Mouse (Mus musculus): ENCODE measurements around the gene Trank1. TPM values are rescaled to one million over a fixed set of nuclear protein-coding genes. Genes with fewer than 3 reads are reported as not detected.

Trank1 gene
- polyA plus RNA-seq, 1 experiment from 2014 or later, result 0.34 TPM

DNA sequence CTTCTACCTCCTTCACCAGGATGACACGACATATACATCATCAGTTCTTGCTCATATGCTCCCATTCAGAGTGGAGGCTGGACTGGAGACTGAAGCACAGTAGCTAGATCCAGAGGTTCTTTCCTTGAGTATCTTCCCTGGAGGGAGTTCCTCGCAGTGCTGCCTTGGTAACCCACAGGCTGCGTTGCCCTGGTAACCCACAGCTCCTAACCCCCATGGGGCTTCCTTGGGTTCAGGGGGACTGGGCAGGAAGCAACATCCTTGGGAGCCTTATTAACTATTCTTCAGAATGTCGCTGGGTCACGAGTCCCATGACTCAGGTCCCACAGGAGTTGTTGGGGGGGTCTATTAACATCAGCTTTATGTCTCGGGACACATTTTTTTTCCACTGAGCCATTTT lies 113.6 kb downstream of the Trank1 start:
- Histone ChIP-seq H3K9me3 (ENCODE audit: low read depth, low read length) (no peaks in the 10 kb centered on the region), H3K9ac (no peak overlapping the region), H3K27ac (ENCODE audit: low read depth) (no peak overlapping the region), H3K36me3 (ENCODE audit: insufficient read depth) (no peaks in the 10 kb centered on the region), H3K27me3 (ENCODE audit: insufficient read depth, low read length) (no peaks in the 10 kb centered on the region), H3K4me1 (ENCODE audit: insufficient read depth) (no peaks in the 10 kb centered on the region), H3K4me3 (ENCODE audit: low read depth, low read length) (no peak overlapping the region), H3K4me2 (no peak overlapping the region)
- no peak for TF ChIP-seq CTCF (IDR thresholded peaks at IDR 0.05; ENCODE audit: low read depth)
- ATAC-seq (ENCODE audit: insufficient read depth), result no peak
- 75% methylated on average over 6 of the region's 6 CpGs for WGBS
- DNase-seq, result peak; percentile 23

DNA sequence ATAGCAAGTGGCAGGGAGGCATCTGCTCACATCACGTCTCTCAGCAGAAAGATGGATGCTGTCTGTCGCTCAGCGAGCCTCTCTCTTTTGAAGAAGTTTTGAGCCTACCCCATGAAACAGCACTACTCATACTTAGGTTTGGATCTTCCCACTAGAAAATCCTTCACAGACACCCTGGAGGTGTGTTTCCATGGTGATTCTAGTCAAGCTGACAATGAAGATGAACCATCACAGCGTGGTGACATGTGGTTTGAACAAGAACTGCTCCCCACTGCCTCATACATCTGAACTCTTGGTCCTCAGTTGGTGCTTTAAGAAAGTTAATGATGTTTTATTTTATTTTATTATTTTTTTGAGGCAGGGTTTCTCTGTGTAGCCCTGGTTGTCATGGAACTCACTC lies 114.4 kb downstream of the Trank1 start:
- no peak overlapping the region for H3K27ac ChIP-seq (ENCODE audit: low read depth)
- no peak for TF ChIP-seq CTCF (IDR thresholded peaks at IDR 0.05; ENCODE audit: low read depth)
- ATAC-seq (ENCODE audit: insufficient read depth), result no peak
- no peaks in the 10 kb centered on the region for H3K9me3 ChIP-seq (ENCODE audit: low read depth, low read length)
- no peak overlapping the region for H3K4me3 ChIP-seq (ENCODE audit: low read depth, low read length)
- H3K4me1 ChIP-seq (ENCODE audit: insufficient read depth), result no peaks in the 10 kb centered on the region
- no peak for DNase-seq
- no peak overlapping the region for H3K4me2 ChIP-seq
- no peaks in the 10 kb centered on the region for H3K27me3 ChIP-seq (ENCODE audit: insufficient read depth, low read length)
- 78% methylated on average over 4 of the region's 4 CpGs for WGBS
- no peaks in the 10 kb centered on the region for H3K36me3 ChIP-seq (ENCODE audit: insufficient read depth)
- no peak overlapping the region for H3K9ac ChIP-seq

DNA sequence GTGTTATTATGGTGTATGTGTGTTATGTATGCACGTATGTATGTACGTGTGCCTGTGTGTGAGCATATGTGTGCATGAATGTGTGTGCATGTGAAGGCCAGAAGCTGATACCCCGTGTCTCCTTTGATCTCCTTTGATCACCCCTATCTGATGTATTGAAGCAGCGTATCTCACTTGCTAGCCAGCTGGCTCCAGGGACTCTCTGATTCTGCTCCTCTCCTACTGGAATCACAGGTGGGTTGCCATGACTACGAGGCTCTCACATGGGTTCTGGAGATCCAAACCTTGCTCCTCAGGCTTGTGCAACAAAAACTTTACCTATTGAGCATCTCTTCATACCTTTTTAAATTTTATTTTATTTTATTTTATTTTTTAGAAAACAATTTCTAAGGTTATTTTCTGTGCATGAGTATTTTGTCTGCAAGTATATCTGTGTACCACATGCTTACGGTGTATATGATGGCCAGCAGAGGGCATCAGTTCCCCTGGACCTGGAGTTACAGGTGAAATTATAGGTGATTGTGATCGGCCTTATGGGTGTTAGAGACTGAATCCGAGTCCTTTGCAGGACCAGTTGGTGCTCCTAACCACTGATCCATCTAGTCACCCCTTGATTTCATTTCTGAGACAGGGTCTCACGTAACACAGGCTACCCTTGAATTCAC lies 116.5 kb downstream of the Trank1 start:
- no peaks in the 10 kb centered on the region for H3K36me3 ChIP-seq (ENCODE audit: insufficient read depth)
- ATAC-seq (ENCODE audit: insufficient read depth), result no peak
- H3K27ac ChIP-seq (ENCODE audit: low read depth), result no peak overlapping the region
- no peak overlapping the region for H3K4me3 ChIP-seq (ENCODE audit: low read depth, low read length)
- H3K4me1 ChIP-seq (ENCODE audit: insufficient read depth), result no peaks in the 10 kb centered on the region
- DNase-seq, result no peak
- peak; percentile 44 for TF ChIP-seq CTCF (IDR thresholded peaks at IDR 0.05; ENCODE audit: low read depth)
- WGBS, result 84% methylated on average over 9 of the region's 9 CpGs
- no peaks in the 10 kb centered on the region for H3K27me3 ChIP-seq (ENCODE audit: insufficient read depth, low read length)
- H3K9me3 ChIP-seq (ENCODE audit: low read depth, low read length), result no peaks in the 10 kb centered on the region
- no peak overlapping the region for H3K9ac ChIP-seq
- H3K4me2 ChIP-seq, result no peak overlapping the region

- Histone ChIP-seq H3K27me3 (ENCODE audit: insufficient read depth, low read length) (no peaks in the 10 kb centered on the region), H3K36me3 (ENCODE audit: insufficient read depth) (no peaks in the 10 kb centered on the region), H3K4me2 (no peak overlapping the region), H3K4me3 (ENCODE audit: low read depth, low read length) (no peak overlapping the region), H3K9ac (no peak overlapping the region), H3K27ac (ENCODE audit: low read depth) (no peak overlapping the region), H3K9me3 (ENCODE audit: low read depth, low read length) (no peaks in the 10 kb centered on the region), H3K4me1 (ENCODE audit: insufficient read depth) (no peaks in the 10 kb centered on the region)
- WGBS, result 64% methylated on average over 8 of the region's 8 CpGs
- no peak for DNase-seq
- TF ChIP-seq CTCF (IDR thresholded peaks at IDR 0.05; ENCODE audit: low read depth), result no peak
- no peak for ATAC-seq (ENCODE audit: insufficient read depth)
Measured at GRCm38 (mm10) chr9:111428698-111429362, 117.3 kb downstream of the Trank1 start.

GRCm38 (mm10) chr9:111429363-111429750 lies 117.8 kb downstream of the Trank1 start:
- H3K36me3 ChIP-seq (ENCODE audit: insufficient read depth), result no peaks in the 10 kb centered on the region
- 38% methylated on average over 2 of the region's 2 CpGs for WGBS
- H3K27me3 ChIP-seq (ENCODE audit: insufficient read depth, low read length), result no peaks in the 10 kb centered on the region
- ATAC-seq (ENCODE audit: insufficient read depth) (peak; percentile 75), DNase-seq (peak; percentile 68)
- H3K4me2 ChIP-seq, result no peak overlapping the region
- H3K4me1 ChIP-seq (ENCODE audit: insufficient read depth), result no peaks in the 10 kb centered on the region
- no peak overlapping the region for H3K27ac ChIP-seq (ENCODE audit: low read depth)
- no peak overlapping the region for H3K9ac ChIP-seq
- TF ChIP-seq CTCF (IDR thresholded peaks at IDR 0.05; ENCODE audit: low read depth), result no peak
- no peaks in the 10 kb centered on the region for H3K9me3 ChIP-seq (ENCODE audit: low read depth, low read length)
- no peak overlapping the region for H3K4me3 ChIP-seq (ENCODE audit: low read depth, low read length)

GRCm38 (mm10) chr9:111435429-111435828 lies 123.9 kb downstream of the Trank1 start:
- Histone ChIP-seq H3K4me3 (ENCODE audit: low read depth, low read length) (no peak overlapping the region), H3K27me3 (ENCODE audit: insufficient read depth, low read length) (peaks cover 19% of the 10 kb centered on the region), H3K36me3 (ENCODE audit: insufficient read depth) (no peaks in the 10 kb centered on the region), H3K4me2 (no peak overlapping the region), H3K9ac (no peak overlapping the region), H3K4me1 (ENCODE audit: insufficient read depth) (no peaks in the 10 kb centered on the region), H3K27ac (ENCODE audit: low read depth) (no peak overlapping the region), H3K9me3 (ENCODE audit: low read depth, low read length) (no peaks in the 10 kb centered on the region)
- DNase-seq, result no peak
- whole genome bisulfite sequencing, result 68% methylated on average over 2 of the region's 2 CpGs
- no peak for TF ChIP-seq CTCF (IDR thresholded peaks at IDR 0.05; ENCODE audit: low read depth)
- no peak for ATAC-seq (ENCODE audit: insufficient read depth)

- ATAC-seq (ENCODE audit: insufficient read depth), result peak; percentile 83
- peak; percentile 59 for DNase-seq
- no peaks in the 10 kb centered on the region for H3K36me3 ChIP-seq (ENCODE audit: insufficient read depth)
- H3K9ac ChIP-seq, result 0 out of 2 replicates have a peak within 1 kb of the TSS, but pooled peaks have one; percentile 27
- peak within 1 kb of the TSS; percentile 70 for H3K4me2 ChIP-seq
- peaks cover 21% of the 10 kb centered on the region for H3K27me3 ChIP-seq (ENCODE audit: insufficient read depth, low read length)
- 3% methylated on average over 53 of the region's 57 CpGs for WGBS
- H3K27ac ChIP-seq (ENCODE audit: low read depth), result no peak within 1 kb of the TSS
- no peak for TF ChIP-seq CTCF (IDR thresholded peaks at IDR 0.05; ENCODE audit: low read depth)
- no peaks in the 10 kb centered on the region for H3K9me3 ChIP-seq (ENCODE audit: low read depth, low read length)
- H3K4me1 ChIP-seq (ENCODE audit: insufficient read depth), result no peaks in the 10 kb centered on the region
- peak within 1 kb of the TSS; percentile 40 for H3K4me3 ChIP-seq (ENCODE audit: low read depth, low read length)
Measured at GRCm38 (mm10) chr9:111438904-111439835, 127.6 kb downstream of the Trank1 start, which contains the start of gene Dclk3. Dclk3 (plus strand) TSS chr9:111439081.

Data from lung, embryonic 14.5 days (tissue).